Mouse (Mus musculus) midbrain, embryonic 16.5 days (tissue): ENCODE measurements at regions not wholly inside any gene's neighbourhood (a gene's known extent, or its start where the extent isn't known, plus 50 kb on each side); places are given as distances from the start of the nearest gene placed in this dataset.
A peak's percentile ranks its signal among the peaks of the same experiment; 100 is the strongest.

ENCODE experiments used
- ATAC-seq: fragments of 200-750 bp; cut with Nextera tagmentation; 2 replicates; pipeline ENCODE4 v1.8.0; 2017; ENCODE audit warnings: moderate TSS enrichment
- H3K27ac ChIP-seq: fragments of 300-500 bp; sonication (generic); 2 replicates; pipeline ENCODE4 v1.5.1; 2014; ENCODE audit warnings: mild to moderate bottlenecking, low read length, mixed read lengths
- H3K27me3 ChIP-seq: fragments of 300-500 bp; sonication (generic); 2 replicates; pipeline ENCODE4 v1.6.1; 2014; ENCODE audit warnings: low read depth, low read length, mixed read lengths; ENCODE audit not compliant: control insufficient read depth, insufficient read depth
- H3K36me3 ChIP-seq: fragments of 300-500 bp; sonication (generic); 2 replicates; pipeline ENCODE4 v1.6.1; 2014; ENCODE audit warnings: mild to moderate bottlenecking, low read length, moderate library complexity, mixed read lengths; ENCODE audit not compliant: control insufficient read depth, insufficient read depth
- H3K4me1 ChIP-seq: fragments of 300-500 bp; sonication (generic); 2 replicates; pipeline ENCODE4 v1.6.1; 2014; ENCODE audit warnings: mild to moderate bottlenecking, low read length, mixed read lengths; ENCODE audit not compliant: control insufficient read depth, insufficient read depth
- H3K4me2 ChIP-seq: fragments of 300-500 bp; sonication (generic); 2 replicates; pipeline ENCODE4 v1.6.1; 2014; ENCODE audit warnings: mild to moderate bottlenecking, low read length, mixed read lengths
- H3K4me3 ChIP-seq: fragments of 300-500 bp; sonication (generic); 2 replicates; pipeline ENCODE4 v1.5.1; 2014; ENCODE audit warnings: low read depth, mild to moderate bottlenecking, low read length, moderate library complexity, mixed read lengths
- H3K9ac ChIP-seq: fragments of 300-500 bp; sonication (generic); 2 replicates; pipeline ENCODE4 v1.6.1; 2014; ENCODE audit warnings: low read depth, low read length, mixed read lengths
- H3K9me3 ChIP-seq: fragments of 300-500 bp; sonication (generic); replicated peaks from 2 replicates; pipeline ENCODE4 v1.6.1; 2014; ENCODE audit warnings: mild to moderate bottlenecking, low read length, mixed read lengths; ENCODE audit not compliant: control insufficient read depth, poor library complexity, severe bottlenecking
- WGBS: fragments of 180-500 bp; shearing (Covaris S2); extraction: QIAGEN DNeasy Blood & Tissue Kit; methylation state at CpG from one replicate; pipeline ENCODE4 v1.1.7; 2014; 5-methylcytosine and 5-hydroxymethylcytosine counted together

DNA sequence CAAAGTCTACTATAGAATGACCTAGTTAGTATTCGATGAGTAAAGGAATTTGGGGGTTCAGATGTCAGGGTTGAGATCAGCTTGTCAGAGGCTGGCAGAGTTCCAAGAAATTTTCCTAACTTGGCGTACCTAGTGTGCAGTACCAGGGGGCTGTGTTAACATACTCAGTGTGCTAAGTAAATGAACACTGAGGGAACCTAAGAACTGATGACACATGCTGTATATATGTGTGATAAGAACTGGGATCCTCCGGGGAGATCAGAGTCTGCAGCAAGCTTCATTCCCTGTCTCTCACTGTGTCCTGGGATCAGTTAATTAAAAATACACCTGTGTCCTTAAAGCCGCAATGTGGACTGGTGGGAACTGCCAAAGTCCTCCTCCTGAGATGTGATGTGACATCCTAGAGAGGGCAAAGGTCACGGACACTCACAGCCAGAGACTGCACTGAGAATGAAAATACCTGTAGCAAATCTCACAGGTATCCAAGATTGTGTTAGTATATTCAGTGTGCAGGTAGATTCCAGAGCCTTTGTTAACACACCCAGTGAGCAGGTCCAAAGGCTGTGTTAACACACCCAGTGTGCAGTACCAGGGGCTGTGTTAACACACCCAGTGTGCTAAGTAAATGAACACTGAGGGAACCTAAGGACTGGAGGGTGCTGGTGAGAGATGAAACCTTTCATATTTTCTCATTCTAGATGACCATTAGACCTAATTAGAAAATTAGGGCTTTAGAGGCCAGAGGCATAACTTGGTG is 69.1 kb upstream of the Fhl2 start:
- whole genome bisulfite sequencing = 87% methylated on average over 5 of the region's 5 CpGs
- ATAC-seq = 0 out of 2 replicates have a peak, but pooled peaks have one; percentile 29
- Histone ChIP-seq H3K27ac (no peak overlapping the region), H3K27me3 (no peaks in the 10 kb centered on the region), H3K9me3 (no peaks in the 10 kb centered on the region), H3K4me2 (no peak overlapping the region), H3K36me3 (no peaks in the 10 kb centered on the region), H3K4me1 (0 out of 2 replicates have a peak, but pooled peaks cover 3% of the 10 kb centered on the region), H3K9ac (no peak overlapping the region), H3K4me3 (no peak overlapping the region)

DNA sequence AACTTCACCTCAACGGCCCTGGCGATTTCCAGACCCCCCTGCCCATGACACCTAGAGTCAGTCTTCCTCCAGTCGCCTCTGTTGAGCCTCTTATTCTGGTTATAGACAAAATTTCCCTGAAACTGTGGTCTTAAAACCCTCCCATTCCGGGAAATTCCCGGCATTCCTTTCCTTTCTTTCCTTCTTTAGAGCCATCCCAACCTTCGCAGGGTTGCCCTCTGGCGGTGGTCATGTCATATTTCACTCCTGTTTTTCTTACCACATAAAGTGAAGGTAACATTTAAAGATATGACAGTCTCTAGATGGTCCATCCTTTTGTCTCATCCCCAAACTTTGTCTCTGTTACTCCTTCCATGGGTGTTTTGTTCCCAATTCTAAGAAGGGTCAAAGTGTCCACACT is 72.9 kb upstream of the Fhl2 start:
- Histone ChIP-seq H3K4me2 (no peak overlapping the region), H3K27ac (no peak overlapping the region), H3K36me3 (no peaks in the 10 kb centered on the region), H3K27me3 (no peaks in the 10 kb centered on the region), H3K9me3 (no peaks in the 10 kb centered on the region), H3K9ac (no peak overlapping the region), H3K4me3 (no peak overlapping the region), H3K4me1 (no peaks in the 10 kb centered on the region)
- 39% methylated on average over 7 of the region's 7 CpGs for WGBS
- no peak for ATAC-seq

DNA sequence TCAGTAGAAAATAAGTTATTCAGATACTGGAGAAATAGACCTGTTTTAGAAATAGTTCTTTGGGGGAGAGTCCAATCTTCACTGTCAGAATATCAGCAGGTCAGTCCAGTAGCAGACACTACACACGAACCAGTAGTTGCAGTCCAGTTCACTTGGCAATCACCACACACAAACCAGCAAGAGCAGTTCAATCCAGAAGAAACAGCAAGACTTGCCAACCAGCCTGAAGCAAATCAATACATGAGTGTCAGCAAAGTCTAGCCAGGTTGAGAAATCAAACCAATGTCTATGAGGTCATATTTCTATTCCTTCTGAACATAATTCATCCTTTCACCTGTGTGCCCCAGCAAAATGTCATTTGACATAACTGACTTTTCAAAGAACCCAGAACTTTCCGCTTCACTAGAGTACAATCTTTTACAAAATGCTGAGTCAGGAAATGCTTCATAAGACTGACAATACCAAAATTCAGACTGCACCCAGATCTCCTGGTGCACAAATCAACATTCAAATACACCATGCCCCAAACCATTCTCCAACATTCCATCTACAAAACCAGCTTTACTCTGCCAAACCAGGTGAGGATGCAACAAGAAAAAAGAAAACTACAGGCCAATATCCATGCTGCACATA is 76.6 kb upstream of the Fhl2 start:
- WGBS = 75% methylated on average over 2 of the region's 2 CpGs
- Histone ChIP-seq H3K9me3 (no peaks in the 10 kb centered on the region), H3K4me2 (no peak overlapping the region), H3K4me3 (no peak overlapping the region), H3K9ac (no peak overlapping the region), H3K4me1 (no peaks in the 10 kb centered on the region), H3K27ac (no peak overlapping the region), H3K27me3 (no peaks in the 10 kb centered on the region), H3K36me3 (no peaks in the 10 kb centered on the region)
- no peak for ATAC-seq

DNA sequence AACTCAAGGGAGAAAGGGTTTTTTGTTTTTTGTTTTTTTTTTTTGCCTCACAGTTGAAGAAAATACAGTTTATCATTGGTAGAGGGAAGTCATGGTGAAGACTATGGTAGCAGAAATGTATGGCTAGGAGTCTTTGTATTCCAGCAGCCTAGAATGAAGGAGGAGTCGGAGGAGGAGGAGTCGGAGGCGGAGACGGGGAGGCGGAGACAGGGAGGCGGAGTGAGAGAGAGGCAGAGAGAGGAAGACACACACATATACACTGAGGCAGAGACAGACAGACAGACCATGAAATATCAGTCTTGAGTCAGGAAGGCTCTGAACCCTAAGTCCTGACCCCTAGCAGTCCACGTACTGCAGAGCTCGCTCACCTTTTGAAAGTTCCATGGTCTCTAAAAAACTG is 95.0 kb upstream of the Fhl2 start:
- no peaks in the 10 kb centered on the region for H3K27me3 ChIP-seq
- peaks cover 3% of the 10 kb centered on the region; the same call in 1 of the 2 replicates for H3K9me3 ChIP-seq
- ATAC-seq = no peak
- no peak overlapping the region for H3K27ac ChIP-seq
- WGBS = 84% methylated on average over 8 of the region's 8 CpGs
- no peak overlapping the region for H3K4me3 ChIP-seq
- no peaks in the 10 kb centered on the region for H3K36me3 ChIP-seq
- no peaks in the 10 kb centered on the region for H3K4me1 ChIP-seq
- H3K4me2 ChIP-seq = no peak overlapping the region
- no peak overlapping the region for H3K9ac ChIP-seq

DNA sequence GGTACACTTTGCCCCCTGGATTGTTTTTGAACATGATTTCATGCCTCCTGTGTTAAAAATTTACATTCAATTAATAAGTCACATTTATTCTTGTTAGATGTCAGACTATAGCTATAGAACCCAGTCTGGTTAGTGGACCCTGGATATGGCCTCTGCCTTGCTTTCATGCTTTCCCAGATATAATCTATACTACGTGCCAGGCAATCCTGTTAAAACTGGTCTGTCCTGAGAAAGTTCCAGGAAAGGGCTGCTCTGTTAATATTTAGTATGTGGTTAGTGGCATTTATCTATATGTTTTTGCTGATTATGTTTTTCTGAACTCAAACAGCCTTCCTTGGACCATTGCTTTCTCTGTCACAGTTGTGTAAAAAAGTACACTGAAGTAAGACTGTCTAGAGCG is 95.8 kb upstream of the Fhl2 start:
- ATAC-seq = no peak
- WGBS = 90% methylated on average over 2 of the region's 2 CpGs
- no peak overlapping the region for H3K9ac ChIP-seq
- H3K4me1 ChIP-seq = no peaks in the 10 kb centered on the region
- peaks cover 3% of the 10 kb centered on the region; the same call in 1 of the 2 replicates for H3K9me3 ChIP-seq
- no peak overlapping the region for H3K27ac ChIP-seq
- no peaks in the 10 kb centered on the region for H3K27me3 ChIP-seq
- H3K4me2 ChIP-seq = no peak overlapping the region
- no peaks in the 10 kb centered on the region for H3K36me3 ChIP-seq
- H3K4me3 ChIP-seq = no peak overlapping the region

DNA sequence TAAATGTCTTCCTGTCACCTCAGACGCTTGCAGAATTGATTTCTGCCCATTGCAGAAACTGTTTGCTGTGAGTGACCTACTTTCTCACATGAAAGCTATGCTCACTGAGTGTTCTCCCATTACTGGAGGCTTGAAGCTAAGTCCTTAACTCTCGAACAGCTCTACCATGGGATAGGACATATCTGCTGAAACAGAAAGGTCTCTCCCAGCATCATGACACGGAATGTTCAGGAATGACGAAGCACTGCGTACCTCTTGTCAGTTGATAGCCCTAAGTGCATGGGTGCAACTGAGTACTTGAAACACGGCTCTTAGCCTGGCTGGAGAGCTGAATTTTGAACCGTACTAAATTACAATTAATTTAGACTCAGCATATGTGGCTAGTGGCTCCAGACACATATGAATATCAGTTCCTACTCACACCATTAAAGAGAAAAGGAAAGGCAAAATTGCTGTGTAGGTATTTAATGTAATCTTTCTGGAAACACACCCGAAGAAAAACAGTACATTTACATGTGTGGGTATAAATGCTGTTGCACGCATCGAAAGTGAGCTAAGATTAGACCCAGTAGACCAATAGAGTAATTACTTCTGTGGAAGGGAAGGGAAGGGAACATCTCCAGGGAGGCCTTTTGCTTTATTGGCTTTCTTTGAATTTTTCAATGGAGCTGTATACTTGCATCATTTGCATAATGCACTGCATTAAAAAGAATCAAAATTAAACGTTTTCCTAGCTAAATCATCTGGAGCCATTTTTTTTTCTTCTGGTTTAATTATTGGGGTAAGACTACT is 97.6 kb upstream of the Fhl2 start:
- no peaks in the 10 kb centered on the region for H3K36me3 ChIP-seq
- 0 out of 2 replicates have a peak overlapping the region, but pooled peaks have one; percentile 1 for H3K27ac ChIP-seq
- no peak overlapping the region for H3K4me2 ChIP-seq
- H3K4me3 ChIP-seq = no peak overlapping the region
- no peaks in the 10 kb centered on the region for H3K9me3 ChIP-seq
- 80% methylated on average over 11 of the region's 11 CpGs for WGBS
- H3K27me3 ChIP-seq = no peaks in the 10 kb centered on the region
- no peaks in the 10 kb centered on the region for H3K4me1 ChIP-seq
- H3K9ac ChIP-seq = no peak overlapping the region
- ATAC-seq = peak; percentile 22; the same call in 1 of the 2 replicates

DNA sequence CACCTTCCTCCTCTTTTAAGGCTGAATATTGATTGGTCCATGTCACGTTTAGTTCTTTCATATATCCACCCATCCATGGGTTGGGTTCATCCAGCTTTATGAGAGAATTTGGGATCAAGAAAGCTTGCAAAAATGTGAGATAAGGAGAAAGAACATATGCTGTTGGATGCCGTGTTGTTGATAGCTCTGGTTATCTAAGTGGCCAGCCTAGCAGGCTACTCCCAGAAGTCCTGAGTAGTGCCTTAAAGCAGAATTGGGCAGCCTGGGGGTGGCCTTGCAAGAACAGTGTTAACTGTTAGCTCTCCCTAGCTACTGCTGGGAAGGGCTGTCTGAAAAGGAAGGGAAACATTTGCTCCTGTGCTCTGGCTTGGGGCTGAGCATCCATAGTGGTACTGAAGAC is 100.8 kb upstream of the Fhl2 start:
- H3K4me1 ChIP-seq = no peaks in the 10 kb centered on the region
- H3K4me2 ChIP-seq = no peak overlapping the region
- H3K9me3 ChIP-seq = no peaks in the 10 kb centered on the region
- ATAC-seq = no peak
- H3K27ac ChIP-seq = no peak overlapping the region
- no peaks in the 10 kb centered on the region for H3K27me3 ChIP-seq
- H3K9ac ChIP-seq = no peak overlapping the region
- no peaks in the 10 kb centered on the region for H3K36me3 ChIP-seq
- WGBS = 91% methylated on average over 2 of the region's 2 CpGs
- no peak overlapping the region for H3K4me3 ChIP-seq

DNA sequence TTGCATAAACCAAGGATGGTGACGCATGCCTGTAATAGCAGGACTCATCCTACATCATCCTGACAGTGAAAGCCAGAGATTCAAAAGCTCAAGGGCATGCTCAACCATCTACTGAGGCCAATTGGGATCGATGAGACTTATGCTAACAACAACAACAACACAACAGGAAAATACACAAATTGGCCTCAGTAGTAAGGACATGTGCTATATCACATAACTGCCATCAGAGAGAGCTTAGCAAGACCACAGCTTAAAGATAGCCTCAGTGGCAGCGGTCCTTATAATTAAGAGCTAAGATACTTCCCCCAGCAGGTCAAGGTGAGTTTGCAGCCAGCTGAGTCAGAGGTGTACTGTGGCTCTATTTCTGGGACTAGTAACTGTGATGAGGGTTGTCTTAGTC is 102.0 kb upstream of the Fhl2 start:
- no peak for ATAC-seq
- no peak overlapping the region for H3K4me2 ChIP-seq

More for the DNA sequence above, 102.0 kb upstream of the Fhl2 start:
- Histone ChIP-seq H3K27me3 (no peaks in the 10 kb centered on the region), H3K4me1 (no peaks in the 10 kb centered on the region), H3K4me3 (no peak overlapping the region), H3K9me3 (no peaks in the 10 kb centered on the region), H3K9ac (no peak overlapping the region), H3K36me3 (no peaks in the 10 kb centered on the region), H3K27ac (no peak overlapping the region)
- 87% methylated on average over 3 of the region's 3 CpGs for WGBS
